Mouse (Mus musculus) liver, postnatal 0 days (tissue): ENCODE measurements around the gene Slc25a51. TPM values are rescaled to one million over a fixed set of nuclear protein-coding genes. Genes with fewer than 3 reads are reported as not detected.
A peak's percentile ranks its signal among the peaks of the same experiment; 100 is the strongest.

Source experiments
- ATAC-seq: fragments of 200-750 bp; cut with Nextera tagmentation; 2 replicates; pipeline ENCODE4 v1.8.0; 2017; ENCODE audit warnings: mild to moderate bottlenecking, moderate library complexity
- DNase-seq: peaks from one replicate; pipeline ENCODE4 v3.0.0-alpha.2; 2016
- H3K27ac ChIP-seq: fragments of 300-500 bp; sonication (generic); 2 replicates; pipeline ENCODE4 v1.5.1; 2014; ENCODE audit warnings: antibody characterized with exemption, moderate library complexity, mild to moderate bottlenecking, low read depth
- H3K27me3 ChIP-seq: fragments of 300-500 bp; sonication (generic); 2 replicates; pipeline ENCODE4 v1.6.1; 2014; ENCODE audit warnings: low read length, control low read depth, mixed read lengths; ENCODE audit not compliant: insufficient read depth
- H3K36me3 ChIP-seq: fragments of 300-500 bp; sonication (generic); replicated peaks from 2 replicates; pipeline ENCODE4 v1.6.1; 2014; ENCODE audit warnings: mild to moderate bottlenecking, control low read depth, low read length, moderate library complexity, mixed read lengths; ENCODE audit not compliant: insufficient read depth
- H3K4me1 ChIP-seq: fragments of 300-500 bp; sonication (generic); 2 replicates; pipeline ENCODE4 v1.6.1; 2014; ENCODE audit warnings: antibody characterized with exemption, mild to moderate bottlenecking, control low read depth; ENCODE audit not compliant: insufficient read depth
- H3K4me2 ChIP-seq: fragments of 300-500 bp; sonication (generic); 2 replicates; pipeline ENCODE4 v1.6.1; 2014; ENCODE audit warnings: low read depth, mild to moderate bottlenecking, low read length, moderate library complexity, mixed read lengths
- H3K4me3 ChIP-seq: fragments of 300-500 bp; sonication (generic); 2 replicates; pipeline ENCODE4 v1.5.1; 2014; ENCODE audit warnings: low read depth, low read length
- H3K9ac ChIP-seq: fragments of 300-500 bp; sonication (generic); replicated peaks from 2 replicates; pipeline ENCODE4 v1.6.1; 2014; ENCODE audit warnings: mild to moderate bottlenecking, moderate library complexity
- H3K9me3 ChIP-seq: fragments of 300-500 bp; sonication (generic); 2 replicates; pipeline ENCODE4 v1.6.1; 2016; ENCODE audit warnings: mild to moderate bottlenecking, control low read depth, low read length, mixed read lengths
- CTCF ChIP-seq: sonication (generic); IDR thresholded peaks from 2 replicates; pipeline ENCODE4 v1.5.1; 2016; ENCODE audit warnings: antibody characterized with exemption, low read depth
- EP300 ChIP-seq: IDR thresholded peaks from 2 replicates; pipeline ENCODE4 v1.6.1; 2016; ENCODE audit warnings: antibody characterized with exemption, low read depth, mild to moderate bottlenecking
- WGBS: fragments of 180-500 bp; shearing (Covaris S2); extraction: QIAGEN DNeasy Blood & Tissue Kit; methylation state at CpG from one replicate; pipeline ENCODE4 v1.1.7; 2014; ENCODE audit not compliant: insufficient replicate concordance; 5-methylcytosine and 5-hydroxymethylcytosine counted together
- polyA plus RNA-seq: library from polyadenylated mRNA; unstranded; fragments of >200 nt; fragmentation: Nextera tagmentation; extraction: Ambion mirVana; gene quantifications from 2 replicates; pipeline ENCODE4 v1.2.1, GENCODE M21; 2015

The Slc25a51 gene
- polyA plus RNA-seq, 1 experiment from 2014 or later: 41.0 TPM

DNA sequence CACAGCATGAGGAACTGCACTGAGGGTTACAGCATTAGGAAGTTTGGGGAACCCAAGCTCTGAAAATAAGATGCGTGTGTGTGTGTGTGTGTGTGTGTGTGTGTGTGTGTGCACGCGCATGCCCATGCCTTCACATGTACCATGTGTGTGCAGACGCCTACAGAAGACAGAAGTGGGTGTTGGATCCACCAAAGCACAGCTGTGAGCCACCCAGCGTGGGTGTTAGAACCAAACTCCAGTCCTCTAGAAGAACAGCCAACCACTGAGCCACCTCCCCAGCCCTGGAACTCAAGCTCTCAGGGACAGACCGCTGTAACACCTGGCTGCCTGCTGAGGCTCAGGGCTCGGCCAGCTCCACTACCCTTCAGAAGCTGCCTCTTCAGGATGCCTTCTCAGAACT is 39.9 kb upstream of the Slc25a51 start:
- Histone ChIP-seq H3K36me3 (peaks cover 9% of the 10 kb centered on the region), H3K27me3 (no peaks in the 10 kb centered on the region), H3K9ac (no peak overlapping the region), H3K4me3 (no peak overlapping the region), H3K4me1 (peaks cover 26% of the 10 kb centered on the region), H3K9me3 (no peaks in the 10 kb centered on the region), H3K4me2 (no peak overlapping the region), H3K27ac (no peak overlapping the region)
- no peak for ATAC-seq
- DNase-seq: no peak
- TF ChIP-seq CTCF: no peak
- TF ChIP-seq EP300: no peak
- 69% methylated on average over 7 of the region's 7 CpGs for WGBS

DNA sequence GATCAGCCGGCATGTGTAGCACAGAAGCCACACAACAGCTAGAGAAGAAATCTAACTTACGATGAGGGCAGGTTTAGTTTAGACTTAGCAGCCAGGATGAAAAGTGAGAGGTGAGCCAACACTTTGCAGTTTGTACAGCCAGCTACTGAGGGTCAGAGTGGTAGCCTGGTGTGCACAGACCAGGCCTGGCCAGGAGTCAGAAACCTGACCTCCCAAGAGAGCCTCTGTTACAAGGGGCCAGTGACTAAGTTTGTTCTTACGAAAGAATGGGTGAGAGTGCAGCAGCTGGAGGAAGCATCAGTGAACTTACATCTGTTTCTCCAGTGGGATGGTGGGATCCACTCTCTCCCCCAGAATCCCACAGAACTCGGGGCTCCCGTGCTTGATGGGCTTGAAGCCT is 38.6 kb upstream of the Slc25a51 start:
- ATAC-seq: no peak
- 85% methylated on average over 5 of the region's 5 CpGs for WGBS
- Histone ChIP-seq H3K36me3 (peaks cover 9% of the 10 kb centered on the region), H3K27ac (no peak overlapping the region), H3K27me3 (no peaks in the 10 kb centered on the region), H3K9me3 (no peaks in the 10 kb centered on the region), H3K9ac (no peak overlapping the region), H3K4me2 (no peak overlapping the region), H3K4me3 (no peak overlapping the region), H3K4me1 (peaks cover 14% of the 10 kb centered on the region)
- TF ChIP-seq CTCF: no peak
- no peak for TF ChIP-seq EP300
- no peak for DNase-seq

DNA sequence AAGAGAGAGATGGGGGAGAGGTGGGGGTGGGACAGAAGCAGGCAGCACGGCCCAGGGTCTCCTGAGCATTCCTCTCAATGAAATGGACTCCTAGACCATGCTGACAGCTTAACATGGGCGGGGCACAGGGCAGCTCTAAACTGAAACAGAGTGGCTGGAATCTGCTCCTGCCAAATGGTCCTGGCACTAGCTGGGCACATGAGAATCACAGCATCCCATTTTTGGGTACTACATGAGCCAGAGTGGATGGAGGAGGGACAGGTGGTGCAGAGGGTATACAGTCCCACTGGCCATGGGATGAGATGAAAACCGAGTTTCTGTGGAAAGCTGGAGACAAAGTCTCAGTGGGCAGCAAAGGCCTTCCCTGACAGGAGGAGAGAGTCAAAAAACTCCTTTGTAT is 36.7 kb upstream of the Slc25a51 start:
- H3K4me3 ChIP-seq: no peak overlapping the region
- H3K27me3 ChIP-seq: no peaks in the 10 kb centered on the region
- H3K9ac ChIP-seq: no peak overlapping the region
- WGBS: 63% methylated on average over 3 of the region's 3 CpGs
- H3K4me2 ChIP-seq: no peak overlapping the region
- peaks cover 3% of the 10 kb centered on the region; the same call in 1 of the 2 replicates for H3K4me1 ChIP-seq
- H3K27ac ChIP-seq: no peak overlapping the region
- DNase-seq (no peak), ATAC-seq (no peak)
- H3K36me3 ChIP-seq: peaks cover 14% of the 10 kb centered on the region
- H3K9me3 ChIP-seq: no peaks in the 10 kb centered on the region
- no peak for TF ChIP-seq EP300
- TF ChIP-seq CTCF: no peak

DNA sequence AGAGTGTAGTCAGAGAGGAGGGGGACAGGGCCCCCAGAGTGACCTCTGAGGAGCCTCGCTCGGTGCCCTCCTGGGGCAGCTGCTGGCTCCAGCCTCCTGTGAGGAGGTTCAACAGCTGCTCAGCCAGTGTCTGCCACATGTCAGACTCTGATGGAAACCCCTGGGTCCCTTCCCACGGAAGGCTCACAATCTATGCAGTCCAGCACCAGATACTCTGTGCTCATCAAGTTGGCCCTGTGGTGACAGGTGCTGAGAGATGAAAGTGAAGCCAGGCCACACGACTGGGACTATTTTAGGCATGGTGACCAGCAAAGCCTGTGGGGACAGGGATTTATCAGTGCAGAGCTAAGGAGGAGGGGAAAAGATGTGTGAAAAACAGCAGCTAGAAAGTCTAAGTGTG is 36.2 kb upstream of the Slc25a51 start:
- H3K27me3 ChIP-seq: no peaks in the 10 kb centered on the region
- H3K9me3 ChIP-seq: no peaks in the 10 kb centered on the region
- no peak overlapping the region for H3K4me3 ChIP-seq
- H3K4me2 ChIP-seq: no peak overlapping the region
- WGBS: 77% methylated on average over 4 of the region's 4 CpGs
- no peak overlapping the region for H3K27ac ChIP-seq
- ATAC-seq (no peak), DNase-seq (no peak)
- H3K9ac ChIP-seq: no peak overlapping the region
- peaks cover 17% of the 10 kb centered on the region for H3K36me3 ChIP-seq
- H3K4me1 ChIP-seq: peaks cover 3% of the 10 kb centered on the region; the same call in 1 of the 2 replicates
- no peak for TF ChIP-seq EP300
- TF ChIP-seq CTCF: no peak

DNA sequence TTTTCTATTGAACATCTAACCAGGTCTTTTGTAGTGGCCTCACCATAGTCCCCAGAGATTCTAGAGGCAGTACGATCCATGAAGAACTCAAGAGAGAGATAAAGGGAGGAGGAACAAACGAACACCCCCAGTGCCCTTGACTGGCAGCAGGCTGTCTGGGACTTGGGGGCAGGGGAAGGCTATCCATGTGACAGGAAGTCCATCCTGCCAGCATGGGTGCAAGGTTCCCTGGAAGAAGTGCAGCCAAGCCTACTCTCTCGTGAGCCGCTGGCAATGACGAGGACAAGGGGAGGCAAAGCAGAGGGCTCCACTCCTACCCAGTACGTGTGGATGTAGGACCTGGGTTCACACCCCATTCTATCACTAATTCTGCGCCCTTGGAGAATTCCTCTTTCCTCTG is 35.1 kb upstream of the Slc25a51 start:
- WGBS: 57% methylated on average over 7 of the region's 7 CpGs
- no peak overlapping the region for H3K9ac ChIP-seq
- H3K4me1 ChIP-seq: peaks cover 3% of the 10 kb centered on the region; the same call in 1 of the 2 replicates
- ATAC-seq (no peak), DNase-seq (no peak)
- peaks cover 17% of the 10 kb centered on the region for H3K36me3 ChIP-seq
- H3K27me3 ChIP-seq: no peaks in the 10 kb centered on the region
- no peak overlapping the region for H3K4me3 ChIP-seq
- TF ChIP-seq EP300 (no peak), CTCF (no peak)
- H3K27ac ChIP-seq: no peak overlapping the region
- H3K4me2 ChIP-seq: no peak overlapping the region
- no peaks in the 10 kb centered on the region for H3K9me3 ChIP-seq

DNA sequence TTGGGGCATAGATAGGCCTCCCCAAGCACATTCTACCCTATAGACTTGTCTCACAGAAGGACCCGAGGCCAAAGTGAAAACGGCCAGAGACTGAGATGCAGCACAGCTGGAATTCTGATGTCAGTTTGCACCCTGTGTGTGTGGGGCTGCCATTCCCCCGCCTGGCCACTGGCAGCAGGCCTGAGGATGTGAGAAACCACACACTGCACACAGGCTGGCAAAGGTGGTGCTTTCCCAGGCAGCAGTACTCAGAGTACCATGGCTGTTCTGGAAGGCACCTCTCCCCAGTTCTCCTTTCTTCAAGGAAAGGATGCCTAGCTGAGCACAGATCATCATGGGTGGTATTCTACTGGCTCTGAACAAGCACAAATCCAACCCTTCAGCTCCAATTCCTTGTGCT is 33.7 kb upstream of the Slc25a51 start:
- Histone ChIP-seq H3K27ac (no peak overlapping the region), H3K9me3 (no peaks in the 10 kb centered on the region), H3K4me3 (no peak overlapping the region), H3K4me2 (no peak overlapping the region), H3K9ac (no peak overlapping the region), H3K4me1 (no peaks in the 10 kb centered on the region), H3K36me3 (peaks cover 17% of the 10 kb centered on the region), H3K27me3 (no peaks in the 10 kb centered on the region)
- no peak for ATAC-seq
- DNase-seq: no peak
- 64% methylated on average over 3 of the region's 3 CpGs for WGBS
- TF ChIP-seq EP300 (no peak), CTCF (peak; percentile 30; the same call in 1 of the 2 replicates)

DNA sequence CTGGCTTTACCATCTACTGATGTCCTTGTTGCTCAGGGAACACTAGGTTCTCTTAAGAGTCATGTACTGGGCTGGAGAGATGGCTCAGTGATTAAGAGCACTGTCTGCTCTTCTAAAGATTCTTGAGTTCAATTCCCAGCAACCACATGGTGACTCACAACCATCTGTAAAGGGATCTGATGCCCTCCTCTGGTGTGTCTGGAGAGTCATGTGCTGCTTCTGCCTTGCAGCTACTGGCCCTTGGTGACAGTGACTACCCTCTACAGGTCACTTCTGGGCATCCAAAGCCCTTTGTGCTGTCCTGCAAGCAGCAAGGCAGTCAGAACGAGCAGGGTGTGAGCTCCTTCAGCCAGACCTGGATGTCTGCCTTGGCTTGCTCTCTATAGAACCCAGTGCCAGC is 33.2 kb upstream of the Slc25a51 start:
- TF ChIP-seq EP300: no peak
- no peak for TF ChIP-seq CTCF
- H3K9me3 ChIP-seq: no peaks in the 10 kb centered on the region
- WGBS: 88% methylated on average over 1 of the region's 1 CpGs
- ATAC-seq (no peak), DNase-seq (no peak)
- H3K9ac ChIP-seq: no peak overlapping the region
- H3K27me3 ChIP-seq: no peaks in the 10 kb centered on the region
- H3K36me3 ChIP-seq: peaks cover 17% of the 10 kb centered on the region
- no peak overlapping the region for H3K4me2 ChIP-seq
- no peak overlapping the region for H3K27ac ChIP-seq
- no peaks in the 10 kb centered on the region for H3K4me1 ChIP-seq
- no peak overlapping the region for H3K4me3 ChIP-seq
